Mouse (Mus musculus): Measurements from ENCODE around the gene Ccl22.
A peak's percentile ranks its signal among the peaks of the same experiment; 100 is the strongest.

Ccl22 gene

DNA sequence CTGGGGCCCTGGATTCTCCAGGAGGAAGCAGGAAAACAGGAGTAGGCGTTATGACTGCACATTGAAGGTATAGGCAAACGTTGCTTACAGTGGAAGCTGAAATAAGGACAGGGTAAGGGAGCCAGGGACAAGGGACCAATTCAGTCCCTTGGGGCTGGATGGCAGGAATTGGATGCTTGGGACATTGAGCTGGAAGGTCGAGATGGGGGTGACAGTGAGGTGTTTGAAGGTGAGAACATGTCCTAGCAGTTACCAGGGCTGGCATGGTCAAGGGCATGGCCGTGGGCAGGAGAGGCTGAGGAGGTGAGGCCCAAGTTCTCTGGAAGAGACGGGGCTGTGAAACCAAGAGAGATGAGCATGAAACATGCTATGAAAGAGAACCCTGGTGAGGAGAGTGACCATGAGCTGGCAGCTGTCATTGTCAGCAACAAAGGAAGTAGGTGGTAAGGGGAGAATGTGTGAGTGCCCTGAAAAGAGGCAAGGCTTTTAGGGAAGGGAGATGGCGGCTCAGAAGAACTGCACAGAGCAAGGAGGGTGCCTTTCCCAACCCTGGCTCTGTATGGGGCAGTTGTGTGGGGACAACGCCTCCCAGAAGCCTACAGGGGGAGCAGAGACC lies 10.5 kb upstream of the Ccl22 start:
- DNase-seq: no peak

DNA sequence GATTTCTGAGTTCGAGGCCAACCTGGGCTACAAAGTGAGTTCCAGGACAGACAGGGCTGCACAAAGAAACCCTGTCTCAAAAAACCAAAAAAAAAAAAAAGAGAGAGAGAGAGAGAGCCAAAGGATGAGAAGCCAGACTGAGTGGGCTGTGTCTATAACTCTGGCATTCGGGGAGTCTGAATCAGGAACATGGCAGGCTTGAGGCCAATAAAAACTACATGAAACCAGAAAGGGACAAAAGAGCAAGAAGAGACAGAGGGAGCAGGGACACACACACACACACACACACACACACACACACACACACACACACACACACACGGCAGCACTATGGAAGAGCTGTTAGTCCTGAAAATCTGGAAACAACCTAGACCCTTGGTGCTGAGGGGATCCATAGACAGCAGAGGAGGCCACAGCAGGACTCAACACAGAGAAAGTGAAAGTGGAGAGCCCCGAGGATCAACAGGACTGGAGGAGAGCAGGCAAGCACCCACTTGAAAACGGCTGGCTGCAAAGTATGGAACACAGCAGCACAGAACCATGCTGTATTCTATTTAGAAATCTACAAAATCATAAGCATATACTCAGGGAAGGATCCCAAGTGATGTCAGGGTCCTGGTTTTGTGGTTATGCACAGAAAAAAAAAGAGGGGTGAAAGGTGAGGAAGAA lies 9.8 kb upstream of the Ccl22 start:
- DNase-seq: peak; percentile 48

DNA sequence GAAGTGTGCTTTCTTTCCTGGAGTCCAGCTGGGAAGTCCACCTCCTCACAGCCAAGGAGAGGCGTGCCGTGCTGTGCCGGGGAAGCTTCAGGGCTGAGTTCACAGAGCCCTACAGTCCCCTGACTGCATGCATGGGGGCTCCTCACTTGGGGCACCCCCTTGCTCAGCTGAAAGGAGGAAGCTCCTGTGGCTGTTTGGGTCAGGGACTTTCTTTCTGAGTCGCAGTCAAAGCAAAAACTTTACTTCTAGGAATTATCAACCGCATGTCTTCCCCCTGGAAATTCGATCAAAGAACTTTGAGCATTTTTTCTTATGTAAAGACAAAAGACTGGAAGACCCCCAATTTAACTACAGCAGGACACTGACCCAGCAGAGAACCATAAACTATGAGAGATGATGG lies 5.6 kb upstream of the Ccl22 start:
- DNase-seq: no peak

DNA sequence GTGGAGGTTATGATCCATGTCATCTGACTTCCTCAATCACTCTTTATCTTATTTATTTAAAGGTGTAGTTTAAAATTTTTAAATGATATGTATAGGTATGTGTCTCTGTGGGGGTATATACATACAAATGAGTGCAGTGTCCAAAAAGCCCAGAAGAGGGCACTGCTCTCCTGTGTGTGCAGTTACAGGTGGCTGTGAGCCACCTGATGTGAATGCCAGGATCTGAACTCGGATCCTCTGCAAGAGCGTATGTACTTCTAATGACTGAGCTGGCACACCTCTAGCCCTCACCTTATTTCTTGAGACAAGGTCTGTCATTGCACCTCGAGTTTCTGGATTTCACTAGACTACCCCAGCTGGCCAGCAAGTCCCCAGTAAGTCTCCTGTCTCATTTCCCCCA lies 4.8 kb upstream of the Ccl22 start:
- no peak for DNase-seq

DNA sequence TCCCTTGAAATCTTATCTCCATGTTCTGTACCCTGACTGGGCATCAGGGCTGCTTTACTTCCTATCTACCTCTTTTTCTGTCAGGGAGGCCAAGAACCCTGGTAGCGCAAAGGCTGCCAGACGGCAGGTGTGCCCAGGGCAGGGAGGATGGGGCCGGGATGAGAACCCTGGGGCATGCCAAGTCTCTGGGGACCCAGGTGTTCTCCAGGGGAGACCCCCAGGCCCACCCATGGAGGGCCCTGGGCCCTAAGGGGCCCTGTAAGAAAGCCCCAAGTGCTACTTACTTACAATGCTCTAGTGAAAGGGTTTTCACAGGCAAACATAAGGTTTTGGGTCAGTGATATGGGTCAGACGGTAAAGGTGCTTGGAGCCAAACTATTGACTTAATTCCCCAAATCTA lies 3.7 kb upstream of the Ccl22 start:
- no peak for DNase-seq

DNA sequence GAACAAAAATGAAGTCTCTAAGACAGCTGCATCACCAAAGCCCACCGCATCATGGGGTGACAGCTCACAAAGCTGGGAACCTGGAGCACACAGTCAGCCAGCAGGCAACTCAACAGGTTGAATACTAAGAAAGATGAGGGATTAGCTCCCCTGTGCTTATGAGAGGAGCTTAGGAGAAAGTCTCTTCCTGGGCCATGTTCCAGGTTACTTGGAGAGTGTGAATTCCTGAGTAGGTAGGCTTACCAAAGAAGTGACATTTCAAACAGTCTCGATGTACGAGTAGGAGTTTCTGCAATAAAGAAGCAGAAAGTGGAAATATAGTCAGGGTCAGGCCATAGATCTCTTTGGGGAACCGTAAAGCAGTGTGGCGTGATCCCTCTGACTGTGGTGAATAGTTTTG lies 906 bp upstream of the Ccl22 start:
- no peak for DNase-seq

DNA sequence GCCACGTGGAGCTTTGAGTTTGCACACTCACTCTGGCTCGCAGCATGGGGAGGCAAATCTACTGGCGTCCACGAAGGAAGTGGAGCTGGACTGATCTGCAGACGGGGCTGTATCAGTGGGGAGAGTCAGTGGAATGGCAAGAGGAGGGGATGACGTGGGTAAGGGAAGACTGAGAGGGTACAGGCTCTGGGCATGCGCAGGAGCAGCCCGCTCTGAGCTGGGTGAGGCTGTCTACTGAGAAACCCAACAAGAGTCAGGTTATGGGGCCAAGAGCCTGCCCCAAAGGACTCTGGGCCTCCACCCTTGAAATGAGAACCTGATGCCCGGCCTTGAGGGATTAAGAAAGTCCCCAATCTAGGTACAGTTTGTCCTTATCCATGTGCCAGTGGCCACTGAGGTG lies 418 bp upstream of the Ccl22 start:
- no peak for DNase-seq

DNA sequence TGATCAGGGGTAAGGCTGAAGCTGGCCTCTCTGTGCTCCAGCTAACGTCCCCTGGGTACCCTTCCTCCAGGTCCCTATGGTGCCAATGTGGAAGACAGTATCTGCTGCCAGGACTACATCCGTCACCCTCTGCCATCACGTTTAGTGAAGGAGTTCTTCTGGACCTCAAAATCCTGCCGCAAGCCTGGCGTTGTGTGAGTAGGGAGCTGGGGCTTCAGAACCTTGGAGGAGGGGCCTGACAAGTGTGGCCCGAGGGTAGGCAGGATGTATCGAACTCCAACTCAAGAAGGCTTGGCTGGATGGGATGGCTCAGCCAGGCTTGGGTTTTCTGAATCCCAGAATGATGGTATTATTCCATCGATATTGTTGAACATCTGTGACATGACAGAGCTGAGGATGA lies 1.4 kb downstream of the Ccl22 start:
- DNase-seq: no peak

DNA sequence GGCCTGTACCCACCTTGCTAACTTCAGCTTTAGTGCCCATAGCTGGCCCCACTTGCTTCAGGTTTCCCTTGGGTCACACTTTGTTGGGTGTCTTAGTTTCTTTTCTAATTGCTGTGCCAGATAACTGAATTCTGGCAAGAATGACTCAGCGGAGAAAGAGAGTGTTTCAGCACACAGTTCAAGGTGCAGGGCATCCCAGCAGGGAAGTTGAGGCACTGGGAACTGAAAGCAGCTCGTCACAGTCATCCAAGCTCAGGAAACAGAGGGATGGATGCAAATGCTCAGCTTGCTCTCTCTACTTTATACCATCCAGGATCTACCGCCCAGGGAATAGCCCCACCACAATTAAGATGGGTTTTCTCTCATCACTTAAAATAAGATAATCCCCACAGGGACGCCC lies 3.0 kb downstream of the Ccl22 start:
- no peak for DNase-seq

DNA sequence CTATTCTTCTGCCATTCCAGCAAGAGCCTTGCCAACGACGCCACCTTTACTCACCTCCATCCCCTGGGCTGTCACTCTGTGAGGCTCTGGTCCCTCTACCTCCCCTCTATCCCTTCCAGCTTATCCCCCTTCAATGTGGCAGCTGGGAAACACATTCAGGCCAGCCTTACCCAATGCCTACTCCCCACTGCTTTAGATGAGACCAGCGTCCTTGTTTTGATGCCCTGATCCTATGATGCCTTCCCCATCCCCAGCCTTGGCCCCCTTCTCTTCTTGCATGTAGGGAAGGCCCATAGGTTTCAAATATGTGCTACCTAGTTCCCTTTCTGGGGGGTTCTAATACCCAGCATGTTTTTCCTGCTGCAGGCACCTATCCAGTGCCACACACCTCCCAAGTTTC lies 4.6 kb downstream of the Ccl22 start:
- DNase-seq: no peak

DNA sequence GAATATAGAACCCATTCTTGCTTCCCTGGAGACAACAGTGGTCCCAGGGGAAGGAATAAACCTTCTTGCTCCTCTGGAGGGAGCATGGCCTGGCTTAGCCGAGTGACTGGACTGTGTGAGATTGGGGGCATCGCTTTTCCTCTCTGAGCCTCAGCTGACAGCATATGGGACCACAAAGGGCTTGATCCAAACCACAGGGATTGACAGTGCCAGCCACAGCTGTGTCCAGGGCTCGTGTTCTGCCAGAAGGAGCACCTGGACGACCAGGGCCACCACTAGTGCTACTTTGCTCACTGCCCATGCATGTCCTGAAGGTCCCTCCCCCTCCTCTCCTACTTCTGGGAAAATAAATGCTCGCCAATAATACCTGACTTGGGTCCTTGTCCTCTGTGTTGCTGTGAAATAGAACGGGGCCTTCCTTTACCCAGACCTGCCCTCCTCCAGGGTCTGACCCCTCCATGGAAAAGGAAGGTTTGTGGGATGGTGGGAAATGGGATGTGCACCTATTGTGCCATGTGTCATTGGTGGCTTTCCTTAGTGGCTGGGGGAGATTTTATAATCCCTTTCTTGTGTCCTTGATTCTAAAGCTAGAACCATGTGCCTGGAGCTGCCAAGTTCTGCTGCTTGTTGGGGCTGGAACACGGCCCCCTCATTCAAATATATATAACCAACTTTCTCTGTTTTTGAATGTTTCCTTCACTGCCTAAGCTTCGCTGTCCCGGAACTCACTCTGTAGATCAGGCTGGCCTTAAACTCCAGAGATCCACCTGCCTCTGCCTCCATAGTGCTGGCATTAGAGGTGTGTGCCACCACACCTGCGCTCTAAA lies 5.8 kb downstream of the Ccl22 start:
- no peak for DNase-seq

DNA sequence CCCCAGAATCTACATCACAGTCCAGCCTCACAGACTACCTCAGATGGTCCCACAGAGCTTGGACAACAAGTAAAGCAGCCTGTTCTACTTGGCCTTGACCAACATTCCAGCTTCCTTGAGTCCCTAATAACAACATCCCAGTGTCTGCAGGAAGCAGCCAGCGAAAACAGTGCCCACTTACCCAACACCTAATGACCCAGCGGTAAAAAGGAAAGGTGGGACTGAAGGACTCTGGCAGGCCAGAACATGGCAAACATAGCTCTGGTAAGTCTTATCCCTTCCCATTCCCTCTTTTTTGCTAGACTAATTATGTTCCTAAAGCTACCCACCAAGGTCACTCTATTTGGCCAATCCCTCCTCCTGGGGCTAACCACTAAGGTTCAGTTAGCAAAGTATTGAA lies 8.6 kb downstream of the Ccl22 start:
- DNase-seq: no peak

DNA sequence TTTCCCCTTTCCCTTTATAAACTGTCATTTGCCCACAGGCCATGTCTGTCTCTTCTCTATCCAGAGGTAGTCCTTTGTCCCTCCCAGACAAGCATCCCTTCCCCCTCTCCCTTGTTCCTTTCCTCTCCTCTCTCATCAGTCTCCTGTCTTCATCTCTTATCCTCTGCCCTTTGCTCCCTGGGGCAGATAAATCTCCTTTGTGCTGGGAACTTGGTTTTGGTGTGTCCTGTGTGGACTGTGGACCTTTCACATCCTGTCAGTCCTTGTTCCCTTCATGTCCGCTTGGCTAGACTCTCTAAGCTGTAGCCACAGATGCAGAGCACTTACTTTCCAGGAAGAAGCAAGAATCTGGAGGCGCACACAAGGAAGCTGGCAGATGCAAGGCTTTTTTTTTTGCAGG lies 9.1 kb downstream of the Ccl22 start:
- DNase-seq: no peak

DNA sequence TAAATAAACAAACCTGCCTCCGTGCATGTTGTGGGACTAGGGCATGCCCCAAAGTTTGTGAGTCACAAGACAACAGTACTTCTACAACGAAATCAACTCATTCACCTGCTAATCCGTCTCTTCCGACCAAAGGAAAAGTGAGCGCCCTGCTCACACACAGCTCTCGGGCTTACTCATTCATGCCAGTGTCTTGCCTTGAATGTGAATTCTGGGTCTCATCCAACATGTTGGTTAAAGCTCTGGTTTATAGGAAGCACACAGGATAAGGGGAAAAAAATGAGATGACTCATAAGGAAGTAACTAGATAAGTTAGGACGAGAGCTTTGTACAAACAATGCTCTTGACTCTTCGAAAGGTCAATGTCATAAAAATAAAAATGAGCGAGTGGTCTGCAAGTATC lies 21.6 kb downstream of the Ccl22 start:
- DNase-seq: no peak

DNA sequence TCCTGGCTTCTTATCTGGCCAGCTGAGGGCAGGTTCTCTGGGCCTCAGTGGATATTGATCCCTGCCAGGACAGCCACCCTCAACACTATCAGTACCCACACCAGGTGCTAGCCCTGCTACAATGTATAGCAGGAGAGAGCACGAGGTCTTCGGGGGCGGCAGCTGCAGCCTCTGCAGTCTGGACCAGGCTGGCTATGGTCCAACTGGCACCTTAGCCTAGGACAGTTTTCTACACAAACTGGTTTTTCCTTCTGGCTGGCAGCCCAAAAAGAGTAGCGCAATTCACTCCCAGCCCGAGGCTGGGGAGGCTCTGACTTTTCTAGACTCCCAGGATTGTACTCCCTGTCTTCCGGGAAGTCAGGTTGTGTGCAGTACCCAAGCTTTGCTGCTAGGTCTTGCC lies 25.6 kb downstream of the Ccl22 start:
- peak; percentile 86 for DNase-seq

DNA sequence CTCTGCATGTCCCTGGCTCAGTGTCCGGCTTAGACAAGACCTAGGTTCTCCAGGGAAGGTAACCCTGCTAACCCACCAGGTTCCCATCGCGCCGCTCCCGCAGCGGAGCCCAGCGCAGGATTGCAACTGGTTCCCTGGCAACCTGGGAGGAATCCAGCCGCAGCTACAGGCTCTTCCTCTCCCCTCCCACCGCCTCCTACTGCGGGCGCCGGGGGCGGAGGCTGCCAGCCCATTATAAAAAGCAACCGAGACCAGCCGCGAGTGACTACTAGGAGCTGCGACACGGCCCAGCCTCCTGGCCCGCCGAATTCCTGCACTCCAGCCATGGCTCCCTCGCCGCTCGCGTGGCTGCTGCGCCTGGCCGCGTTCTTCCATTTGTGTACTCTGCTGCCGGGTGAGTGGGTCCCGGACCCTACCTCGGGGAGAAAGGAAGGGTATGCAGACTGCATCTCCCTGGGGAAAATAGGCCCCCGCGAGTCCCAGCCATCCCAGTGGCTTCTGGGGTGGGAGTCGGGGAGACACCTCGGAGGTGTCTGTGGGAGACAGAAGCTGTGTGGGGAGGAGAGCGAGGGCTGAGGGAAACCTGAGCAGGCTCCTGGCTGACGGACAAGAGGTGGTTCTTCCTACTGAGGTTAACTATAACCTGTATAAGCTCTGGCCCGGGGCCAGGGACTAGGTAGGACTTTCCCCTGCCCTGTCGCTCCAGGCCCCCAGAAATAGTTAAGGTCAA lies 26.7 kb downstream of the Ccl22 start, which contains the start of gene Cx3cl1:
Cx3cl1 (plus strand) TSS at position 69 of the 730 bp plus-strand sequence.
- peak; percentile 93 for DNase-seq

DNA sequence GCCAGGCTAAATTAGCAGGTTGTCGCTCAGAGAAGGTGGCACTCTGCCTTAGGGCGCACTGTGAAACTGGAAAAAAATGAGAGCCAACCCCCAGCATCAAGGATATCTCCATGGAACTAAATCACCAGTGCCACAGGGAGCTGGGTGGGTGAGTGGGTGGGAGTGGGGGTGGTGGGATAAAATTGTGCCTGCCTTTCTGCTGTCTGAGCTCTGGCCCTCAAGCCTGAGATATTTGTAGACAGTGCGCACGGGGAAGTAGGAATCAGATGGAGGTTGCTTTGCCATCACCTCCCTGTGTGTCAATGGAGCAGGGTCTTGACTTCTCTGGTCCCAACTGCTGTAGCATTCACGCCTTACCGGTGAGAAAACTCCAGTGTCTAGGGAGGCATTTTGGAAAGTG lies 27.7 kb downstream of the Ccl22 start:
- DNase-seq: no peak

DNA sequence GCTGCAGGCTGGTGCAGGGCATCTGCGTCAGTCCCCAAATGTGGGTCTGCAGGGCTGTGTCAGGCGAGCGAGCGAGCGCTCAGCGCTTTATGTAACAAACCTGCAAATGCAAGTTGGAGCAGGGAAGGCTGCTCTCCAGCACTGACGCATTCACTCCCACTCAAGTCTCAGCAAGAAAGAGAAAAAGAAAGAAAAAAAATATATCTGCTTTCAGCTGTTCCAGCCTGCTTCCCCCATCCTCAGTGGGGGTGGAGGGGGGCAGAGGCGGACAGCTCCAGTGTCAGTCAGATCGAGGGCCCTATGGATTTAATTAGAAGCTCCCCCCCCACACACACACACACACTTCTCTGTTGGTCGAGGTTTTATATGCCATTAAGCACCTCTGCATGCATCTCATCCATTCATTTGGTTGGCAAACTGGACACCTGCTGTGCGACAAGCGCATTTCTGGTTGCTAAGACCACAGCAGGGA lies 28.3 kb downstream of the Ccl22 start:
- DNase-seq: no peak

DNA sequence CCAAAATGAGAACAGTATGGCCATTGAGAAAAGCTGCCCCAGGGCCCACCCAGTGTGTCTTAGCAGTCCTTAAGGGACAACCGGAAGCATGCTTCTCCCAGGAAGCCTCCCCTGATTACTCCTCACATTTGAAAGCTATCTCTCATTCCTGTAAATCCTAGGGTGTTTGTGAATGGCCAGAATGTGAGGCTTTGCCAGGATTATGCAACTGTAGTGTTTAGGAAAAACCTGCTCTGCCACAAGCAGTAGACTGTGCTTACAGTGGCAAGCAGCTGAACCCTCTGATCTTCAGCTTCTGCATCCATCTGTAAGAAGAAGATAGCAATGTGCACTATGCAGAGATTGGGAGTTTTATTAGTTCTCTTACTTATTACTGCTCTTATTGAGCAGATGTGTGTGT lies 29.2 kb downstream of the Ccl22 start:
- no peak for DNase-seq

DNA sequence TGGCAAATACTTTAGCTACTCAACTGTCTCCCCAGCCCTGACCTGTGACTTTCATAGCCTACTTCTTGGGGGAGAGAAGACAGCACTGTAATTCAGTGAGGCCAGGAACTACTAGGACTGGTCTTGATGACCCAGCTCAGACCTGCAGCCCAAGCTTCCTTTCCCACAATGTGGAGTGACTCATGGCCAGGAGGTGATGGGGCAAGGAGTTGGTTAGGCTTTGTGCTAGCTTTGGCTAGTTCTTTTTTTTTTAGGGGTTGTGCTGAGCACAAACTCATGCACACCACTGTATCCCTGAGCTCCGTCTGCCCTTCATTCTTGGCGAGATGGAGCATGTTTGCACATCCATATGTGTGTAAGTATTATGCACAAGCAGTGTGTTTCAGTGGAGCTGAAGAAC lies 31.0 kb downstream of the Ccl22 start:
- no peak for DNase-seq

DNA sequence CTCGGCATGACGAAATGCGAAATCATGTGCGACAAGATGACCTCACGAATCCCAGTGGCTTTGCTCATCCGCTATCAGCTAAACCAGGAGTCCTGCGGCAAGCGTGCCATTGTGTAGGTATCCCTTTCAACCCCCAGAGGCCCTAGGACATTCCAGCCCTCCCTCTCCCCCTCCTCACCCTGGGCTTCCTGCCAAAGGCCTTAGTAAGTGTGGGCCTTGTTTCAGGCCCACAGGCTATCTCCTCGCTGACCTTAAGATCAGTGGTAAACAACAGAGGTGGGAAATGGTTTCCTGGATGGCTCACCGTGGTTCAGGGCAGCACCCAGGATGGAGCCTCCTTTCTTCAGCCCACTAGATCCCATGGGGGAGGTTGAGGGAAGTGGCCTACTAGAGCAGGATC lies 32.6 kb downstream of the Ccl22 start:
- peak; percentile 36 for DNase-seq

DNA sequence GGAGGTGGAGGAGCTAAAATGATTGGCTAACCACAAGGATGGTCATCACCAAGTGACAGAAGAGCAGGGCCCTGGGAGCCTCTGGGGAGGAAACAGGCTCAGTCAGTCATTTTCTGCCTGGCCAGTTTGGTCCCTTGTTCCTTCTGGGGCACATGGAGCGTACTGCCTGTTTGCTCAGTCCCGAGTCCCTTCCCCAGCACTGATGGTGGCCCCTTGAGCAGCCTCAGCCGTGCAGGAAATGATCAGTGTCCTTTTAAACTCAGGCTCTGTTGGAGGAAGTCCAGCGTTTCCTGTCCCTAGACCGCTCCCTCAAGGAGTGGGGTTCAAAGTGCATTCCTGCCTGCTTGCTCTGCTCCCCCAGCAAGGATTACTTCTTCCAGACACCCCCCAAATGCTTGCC lies 33.1 kb downstream of the Ccl22 start:
- peak; percentile 89 for DNase-seq

DNA sequence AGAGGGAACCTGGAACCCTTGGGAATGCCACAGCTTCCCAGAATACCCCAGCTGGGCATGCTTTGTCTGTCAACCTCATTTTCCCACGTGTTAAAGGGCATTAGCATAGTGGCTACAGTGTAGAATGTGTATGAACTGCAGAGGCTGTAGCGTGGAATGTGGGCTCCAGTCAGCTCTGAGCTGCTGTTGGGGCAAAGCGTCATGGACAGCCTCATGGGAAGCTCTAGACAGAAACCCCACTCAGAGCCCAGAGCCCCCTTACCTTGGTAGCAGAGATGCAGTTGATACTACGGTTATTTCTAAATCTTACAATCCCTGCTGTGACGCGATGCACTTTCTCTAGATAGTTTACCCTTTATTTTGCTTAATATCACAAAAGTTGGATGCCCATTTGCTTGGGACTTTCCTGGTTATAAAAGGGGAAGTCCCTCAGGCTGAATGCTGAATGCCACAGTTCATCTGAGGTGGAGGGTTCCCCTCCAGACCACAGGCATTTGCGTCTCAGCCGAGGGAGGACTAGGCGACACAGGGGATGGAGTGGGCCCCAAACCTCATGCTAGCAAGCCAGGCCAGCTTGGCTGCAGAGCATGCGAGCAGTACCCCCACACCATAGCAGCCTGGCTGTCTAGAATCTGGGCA lies 33.6 kb downstream of the Ccl22 start:
- no peak for DNase-seq
